Mouse (Mus musculus) c-Kit-positive CD71-negative TER-119-negative erythroid progenitor cells, embryonic 14.5 days (primary cell): ENCODE results near the gene B4galnt3.

ENCODE experiments used
- DNase-seq: peaks from one replicate; pipeline ENCODE4 v3.0.0-alpha.2; 2013; ENCODE audit warnings: low read depth

Gene B4galnt3

GRCm38 (mm10) chr6:120274887-120275286 is 19.5 kb downstream of the B4galnt3 start:
- DNase-seq: no peak

DNA sequence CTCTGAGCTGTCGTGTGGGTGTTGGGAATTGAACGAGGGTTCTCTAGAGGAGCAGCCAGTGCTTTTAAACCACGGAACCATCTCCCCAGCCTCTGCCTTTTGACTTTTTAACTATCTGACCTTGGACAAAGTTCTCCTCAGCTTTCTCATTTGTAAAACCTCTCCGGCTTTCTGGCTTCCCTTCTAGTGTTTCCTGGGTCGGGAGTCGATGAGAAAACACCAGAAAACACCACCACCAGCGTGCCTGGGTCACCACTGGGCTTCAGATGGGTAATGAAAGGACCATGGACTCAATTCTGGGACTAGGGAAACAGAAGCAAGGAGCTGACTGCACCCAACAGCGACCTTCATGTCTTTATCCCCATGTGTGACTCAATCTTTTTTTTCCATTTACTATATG is 20.2 kb downstream of the B4galnt3 start:
- no peak for DNase-seq

DNA sequence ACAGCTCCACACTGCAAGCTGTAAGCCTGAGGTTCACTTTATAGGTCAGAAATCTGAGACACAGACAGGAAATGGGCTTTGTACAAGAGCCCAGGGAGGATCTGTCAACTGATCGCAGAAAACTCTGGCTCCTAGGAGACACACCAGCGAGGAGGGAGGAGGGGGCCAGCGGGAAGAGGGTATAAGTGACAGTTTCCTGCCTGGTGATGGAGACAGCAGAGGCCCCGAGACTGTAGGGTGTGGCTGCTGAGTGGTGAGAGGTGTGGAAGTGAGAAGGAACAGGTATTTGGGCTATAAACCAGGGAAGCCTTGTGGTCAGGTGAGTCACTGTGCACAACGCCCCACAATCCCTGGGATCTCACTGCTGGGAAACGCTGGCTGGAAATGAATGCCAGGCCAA is 30.2 kb downstream of the B4galnt3 start:
- no peak for DNase-seq

- no peak for DNase-seq
Measured at GRCm38 (mm10) chr6:120263608-120264007, 30.8 kb downstream of the B4galnt3 start.

GRCm38 (mm10) chr6:120262886-120263531 is 31.4 kb downstream of the B4galnt3 start:
- no peak for DNase-seq

GRCm38 (mm10) chr6:120259481-120259880 is 34.9 kb downstream of the B4galnt3 start:
- no peak for DNase-seq

DNA sequence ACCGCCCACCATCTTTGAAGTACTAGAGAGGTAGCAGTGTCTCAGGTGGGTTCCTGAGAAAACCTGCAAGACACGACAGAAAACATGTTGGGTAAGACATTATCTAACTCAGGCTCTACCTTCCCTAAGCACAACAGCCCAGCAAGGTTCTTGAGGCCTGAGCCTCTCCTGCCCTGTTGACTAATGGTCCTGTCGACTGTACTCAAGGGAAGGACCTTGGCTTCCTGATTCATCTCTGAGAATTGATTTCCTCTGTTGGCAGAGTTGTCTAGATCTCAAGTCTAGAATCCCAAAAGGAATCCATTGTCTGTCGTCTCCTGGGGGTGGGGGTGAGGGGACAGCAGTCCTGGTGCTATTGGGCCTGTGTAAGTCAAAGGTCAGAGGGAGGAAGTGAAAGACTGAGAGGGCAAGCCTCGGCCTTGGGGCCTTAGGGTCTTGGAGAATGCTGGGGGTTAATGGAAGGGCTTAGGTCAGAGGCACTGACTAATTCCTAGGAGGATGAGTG is 37.9 kb downstream of the B4galnt3 start:
- no peak for DNase-seq

DNA sequence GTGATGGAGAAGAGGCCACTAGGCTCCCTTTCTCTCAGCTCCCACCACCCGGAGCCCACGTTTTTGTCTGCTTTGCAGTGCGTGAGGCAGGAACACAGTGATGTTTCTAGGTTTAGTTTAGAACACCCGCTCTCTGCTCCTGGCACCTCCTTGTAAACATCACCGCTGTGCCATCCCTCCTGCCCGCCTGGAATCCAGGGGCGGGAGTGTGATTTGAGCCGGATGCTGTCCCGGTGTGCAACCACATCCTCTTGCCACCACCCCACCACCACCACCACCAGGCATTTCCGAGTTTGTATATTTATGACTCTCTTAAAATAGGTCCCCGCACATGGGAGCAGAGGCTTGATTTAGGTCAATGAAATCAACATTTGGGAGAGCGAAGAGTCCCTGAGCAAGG is 38.7 kb downstream of the B4galnt3 start:
- DNase-seq: no peak

DNA sequence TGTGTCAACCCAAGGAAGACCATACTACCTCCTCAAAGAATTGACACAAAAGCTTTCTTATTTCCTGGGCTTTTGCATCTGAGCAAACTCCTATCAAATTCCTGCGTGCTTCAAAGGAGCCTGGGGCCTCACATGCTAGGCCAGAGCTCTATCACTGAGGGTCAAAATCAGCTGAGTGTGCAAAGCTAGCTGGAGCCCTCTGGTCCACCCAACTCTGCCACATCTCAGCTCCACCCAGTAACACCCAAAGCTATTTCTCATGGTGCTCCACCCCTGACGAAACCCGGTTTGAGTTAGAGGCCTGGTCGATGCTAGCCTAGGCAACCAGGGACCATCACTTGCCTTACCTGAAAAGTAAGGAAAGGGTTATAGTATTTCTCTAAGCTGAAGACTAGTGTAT is 39.2 kb downstream of the B4galnt3 start:
- no peak for DNase-seq

GRCm38 (mm10) chr6:120254640-120255039 is 39.7 kb downstream of the B4galnt3 start:
- no peak for DNase-seq

DNA sequence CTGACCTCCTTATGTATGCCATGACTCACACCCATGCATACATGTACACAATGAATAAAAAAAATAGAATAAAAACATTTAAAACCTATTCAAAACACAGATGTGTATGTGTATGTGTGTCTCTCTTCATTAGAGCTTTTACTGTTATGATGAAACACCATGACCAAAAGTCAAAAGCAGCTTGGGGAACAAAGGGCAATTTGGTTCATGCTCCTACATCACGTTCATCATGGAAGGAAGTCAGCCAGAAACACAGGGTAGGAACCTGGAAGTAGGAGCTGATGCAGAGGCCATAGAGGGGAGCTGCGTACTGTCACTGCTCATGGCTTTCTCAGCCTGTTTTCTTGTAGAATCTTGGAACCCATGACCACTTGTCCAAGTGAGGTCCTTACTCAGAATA is 41.6 kb downstream of the B4galnt3 start:
- DNase-seq: no peak

DNA sequence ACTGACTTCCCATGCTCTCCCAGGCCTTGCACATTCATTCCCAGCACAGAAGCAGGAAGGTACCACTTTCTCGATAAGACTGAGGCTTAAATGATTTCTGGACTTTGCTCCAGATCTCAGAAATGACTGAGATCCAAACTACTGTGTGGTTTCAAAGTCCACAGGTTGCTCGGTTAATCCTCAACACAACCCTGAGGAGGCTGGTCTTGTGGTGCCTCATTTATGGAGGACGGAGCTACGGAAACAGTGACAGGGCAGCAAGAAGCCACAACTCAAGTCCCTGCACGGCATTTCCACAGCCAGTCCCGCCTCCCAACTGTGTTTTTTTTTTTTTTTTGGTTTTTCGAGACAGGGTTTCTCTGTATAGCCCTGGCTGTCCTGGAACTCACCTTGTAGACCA is 43.3 kb downstream of the B4galnt3 start:
- no peak for DNase-seq

GRCm38 (mm10) chr6:120249831-120250230 is 44.5 kb downstream of the B4galnt3 start:
- no peak for DNase-seq

- no peak for DNase-seq
Measured at GRCm38 (mm10) chr6:120246676-120247075, 47.7 kb downstream of the B4galnt3 start.

DNA sequence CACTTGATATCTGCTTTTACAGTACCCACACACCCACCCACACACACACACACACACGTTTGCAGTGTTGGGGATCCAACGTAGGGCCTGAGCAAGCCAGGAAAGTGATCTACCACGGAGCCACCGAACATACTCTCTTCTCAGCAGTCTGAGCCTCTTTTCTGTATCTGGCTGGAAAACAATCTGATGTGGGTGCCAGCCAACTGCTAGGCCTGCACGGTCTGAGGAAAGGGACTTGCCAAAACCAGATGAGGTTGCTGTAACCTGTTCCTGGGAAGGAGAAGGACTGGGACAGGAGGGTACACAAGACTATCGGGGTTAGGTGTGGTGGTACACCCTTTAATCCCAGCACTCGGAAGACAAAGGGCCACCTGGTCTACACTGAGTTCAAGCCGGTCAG is 51.1 kb downstream of the B4galnt3 start:
- no peak for DNase-seq

DNA sequence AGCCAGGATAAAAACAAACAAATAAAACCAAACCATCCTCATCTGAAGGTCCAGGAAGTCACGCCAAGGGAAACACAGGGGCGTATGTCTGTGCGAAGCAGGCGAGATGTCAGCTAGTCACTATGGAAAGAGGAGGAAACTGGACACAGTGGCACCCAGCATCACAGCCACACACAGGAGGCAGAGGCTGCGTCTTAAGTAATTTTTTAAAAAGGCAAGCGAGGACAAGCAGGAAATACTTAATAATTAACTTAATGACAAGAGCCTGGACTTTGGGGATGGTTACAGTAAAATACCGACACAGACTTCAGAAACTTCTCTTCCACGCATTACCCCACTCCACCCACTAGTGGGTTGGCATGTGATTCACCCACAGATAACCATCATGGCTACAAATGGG is 51.8 kb downstream of the B4galnt3 start:
- no peak for DNase-seq

- no peak for DNase-seq
Measured at GRCm38 (mm10) chr6:120241453-120241852, 52.9 kb downstream of the B4galnt3 start.

DNA sequence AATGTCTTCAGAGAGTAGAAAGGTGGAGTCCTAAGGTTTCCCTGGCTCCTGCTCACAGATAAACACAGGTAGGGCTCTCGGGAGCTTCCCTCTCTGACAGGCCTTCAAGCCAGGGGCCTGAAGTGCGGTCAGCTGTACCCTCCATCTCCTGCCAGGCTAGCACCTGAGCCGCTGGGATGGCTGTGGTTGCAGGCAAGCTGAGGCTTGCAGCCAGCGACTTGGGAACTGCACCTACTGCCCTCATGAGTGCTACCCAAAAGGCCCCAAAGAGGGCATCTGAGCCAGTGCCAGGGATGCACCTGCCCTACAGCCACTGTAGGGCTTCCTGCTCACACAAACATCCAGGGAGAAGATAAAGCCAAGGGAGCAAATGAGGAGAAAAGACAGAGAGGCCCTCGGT is 53.9 kb downstream of the B4galnt3 start:
- DNase-seq: no peak

DNA sequence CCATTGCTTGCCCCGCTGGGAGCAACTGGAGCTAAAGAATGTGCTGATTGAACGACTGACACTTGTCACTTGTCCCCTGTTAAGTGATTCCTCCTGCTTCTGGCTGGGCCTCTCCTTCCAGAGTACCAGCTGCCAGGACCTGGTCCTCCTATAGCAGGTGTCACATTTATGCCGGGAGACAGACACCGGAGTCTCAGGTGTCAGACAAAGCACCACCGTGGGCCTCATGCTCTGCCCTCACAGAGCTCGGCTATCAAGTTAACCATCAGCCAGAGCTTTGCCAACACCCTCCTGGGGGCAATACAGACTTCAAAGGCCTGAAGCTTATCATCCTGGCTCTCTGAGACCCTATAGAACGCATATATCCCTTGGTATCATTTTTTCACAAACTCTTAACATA is 58.5 kb downstream of the B4galnt3 start:
- DNase-seq: no peak

DNA sequence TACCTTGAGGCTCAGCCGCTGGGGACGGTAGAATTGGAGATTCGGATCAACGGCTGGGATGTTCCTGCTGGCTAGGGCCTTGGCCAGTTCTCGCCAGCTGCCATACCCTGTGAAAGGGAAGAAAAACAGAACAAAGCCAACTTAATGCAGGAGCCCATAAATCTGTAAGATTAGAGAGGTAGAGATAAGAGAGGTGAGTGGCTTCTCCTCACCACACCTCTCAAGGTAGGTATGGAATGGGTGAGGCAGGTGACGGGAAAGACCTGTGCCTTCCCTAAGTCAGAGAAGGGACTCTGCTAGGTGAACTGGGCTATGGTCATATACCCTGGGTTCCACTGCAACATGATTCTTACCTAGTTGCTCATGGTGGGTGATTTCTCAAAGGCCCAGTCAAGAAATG is 61.5 kb downstream of the B4galnt3 start:
- DNase-seq: no peak

DNA sequence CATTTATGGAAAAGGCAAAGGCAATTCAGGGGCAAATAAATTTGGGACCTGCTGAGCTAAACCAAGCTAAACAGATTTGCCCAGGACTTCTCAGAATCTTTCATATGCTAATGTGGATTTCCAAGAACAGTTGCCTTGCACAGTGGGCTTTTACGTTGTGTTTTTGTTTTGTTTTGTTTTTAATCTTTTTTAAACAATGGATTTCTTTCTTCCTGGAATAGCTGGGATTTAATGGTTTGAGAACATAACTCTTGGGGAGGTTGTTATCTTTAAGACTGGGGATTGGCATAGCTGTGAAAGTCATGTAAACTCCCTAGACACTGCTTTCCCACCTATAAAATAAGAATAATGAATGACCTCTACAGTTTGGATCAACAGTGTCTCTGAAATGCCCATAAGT is 63.9 kb downstream of the B4galnt3 start:
- no peak for DNase-seq

- no peak for DNase-seq
Measured at GRCm38 (mm10) chr6:120229806-120230205, 64.6 kb downstream of the B4galnt3 start.

GRCm38 (mm10) chr6:120227068-120227467 is 67.3 kb downstream of the B4galnt3 start:
- DNase-seq: no peak

GRCm38 (mm10) chr6:120225355-120225754 is 69.0 kb downstream of the B4galnt3 start:
- DNase-seq: no peak
